Mouse (Mus musculus): ENCODE results near the gene Hnf1a.

The Hnf1a gene

DNA sequence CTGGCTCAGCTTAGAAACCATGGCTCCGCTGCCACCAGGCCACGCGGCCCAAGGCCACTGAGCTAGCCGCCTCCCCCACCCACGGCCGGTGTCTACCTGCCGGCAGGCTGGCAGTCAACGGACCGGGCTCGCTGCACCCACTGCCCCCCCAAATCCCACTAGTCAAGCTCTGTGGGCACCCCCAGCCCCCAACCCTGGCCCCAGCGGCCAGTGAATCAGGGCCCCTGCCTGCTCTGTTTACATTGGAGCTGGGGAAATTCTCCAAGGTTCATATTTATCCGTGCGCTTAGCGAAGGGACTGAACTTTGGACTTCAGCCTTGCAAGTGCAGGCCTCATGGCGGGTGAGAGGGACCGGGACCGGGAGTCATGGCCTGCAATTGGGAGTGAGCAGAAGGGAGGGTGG, at the start of gene Hnf1a:
Hnf1a (minus strand) TSS at position 271 of the 404 bp plus-strand sequence.
- DNase-seq, result no peak

DNA sequence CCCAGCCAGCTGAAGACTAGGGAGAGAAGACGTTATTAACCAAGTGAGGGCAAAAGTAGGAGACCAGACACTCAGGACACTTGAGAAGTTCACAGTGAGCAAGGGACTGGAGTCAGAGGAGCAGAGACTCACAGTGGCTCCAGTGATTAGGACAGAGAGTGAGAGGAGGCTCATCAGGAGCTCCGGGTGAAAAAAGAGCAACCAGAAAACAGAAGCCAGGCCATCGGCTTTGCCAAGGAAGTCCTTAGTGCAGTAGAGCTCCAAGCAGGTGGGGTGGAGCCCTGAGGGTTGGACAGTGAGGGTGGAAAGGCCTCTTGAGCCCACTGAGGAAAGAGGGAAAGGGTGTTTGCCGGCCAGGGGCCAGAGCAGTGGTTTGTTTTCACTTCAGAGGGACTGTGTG, 47.9 kb upstream of the Hnf1a start:
- no peak for DNase-seq

DNA sequence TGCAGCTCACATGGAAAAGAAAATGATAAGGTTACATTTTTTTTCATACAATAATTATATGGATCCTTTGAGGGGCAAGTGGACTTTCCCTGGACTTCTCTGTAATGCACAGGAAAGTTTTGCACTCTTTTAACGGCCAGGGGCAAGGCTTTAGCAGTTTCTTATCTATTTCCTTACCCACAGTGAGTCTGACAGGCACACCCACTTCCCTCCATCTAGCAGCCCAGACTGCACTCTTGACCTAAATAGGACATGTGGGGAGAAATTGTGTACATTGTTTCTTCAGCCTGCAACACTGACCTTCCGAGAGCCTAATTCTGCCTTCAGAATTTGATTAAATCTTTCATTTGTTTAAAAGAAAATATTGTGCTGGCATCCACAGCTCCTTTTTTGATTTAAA, 47.4 kb upstream of the Hnf1a start:
- no peak for DNase-seq

DNA sequence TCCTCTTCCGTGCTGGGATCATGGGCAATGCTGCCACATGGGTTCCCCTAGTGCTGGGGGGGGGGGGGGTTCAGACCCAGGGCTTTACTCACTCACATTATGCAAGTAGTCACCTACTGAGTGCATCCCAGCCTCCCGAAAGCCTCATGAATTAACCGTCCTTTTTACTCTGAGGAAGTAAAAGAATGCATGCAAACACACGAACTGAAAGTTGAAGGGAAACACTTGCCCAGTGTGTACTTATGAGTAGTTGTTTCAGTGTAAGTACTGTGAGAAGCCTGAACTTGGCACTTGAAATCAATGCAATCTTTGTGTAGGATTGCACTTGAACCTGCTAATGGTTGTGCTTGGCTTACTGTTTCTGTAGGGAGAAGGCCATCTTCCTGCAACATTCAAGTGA, 44.2 kb upstream of the Hnf1a start:
- no peak for DNase-seq

DNA sequence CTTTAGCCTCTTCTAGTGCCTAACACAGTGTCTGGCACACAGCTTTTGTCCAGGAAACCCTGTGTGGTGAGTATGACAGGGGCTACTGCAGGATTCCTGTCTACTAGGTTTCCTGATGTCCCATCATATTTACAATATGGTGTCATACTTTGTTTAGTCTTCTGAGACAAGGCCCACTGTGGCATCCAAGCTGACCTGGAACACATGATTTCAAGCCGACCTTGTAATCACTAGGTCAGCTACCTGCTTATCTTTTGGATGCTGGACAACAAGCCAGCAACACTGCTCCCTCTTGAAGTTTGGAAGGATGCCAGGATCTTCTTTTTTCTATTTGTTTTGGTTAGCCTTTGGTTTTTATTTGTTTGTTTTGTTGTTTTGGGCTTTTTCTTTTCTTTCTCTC, 43.7 kb upstream of the Hnf1a start:
- DNase-seq, result no peak

DNA sequence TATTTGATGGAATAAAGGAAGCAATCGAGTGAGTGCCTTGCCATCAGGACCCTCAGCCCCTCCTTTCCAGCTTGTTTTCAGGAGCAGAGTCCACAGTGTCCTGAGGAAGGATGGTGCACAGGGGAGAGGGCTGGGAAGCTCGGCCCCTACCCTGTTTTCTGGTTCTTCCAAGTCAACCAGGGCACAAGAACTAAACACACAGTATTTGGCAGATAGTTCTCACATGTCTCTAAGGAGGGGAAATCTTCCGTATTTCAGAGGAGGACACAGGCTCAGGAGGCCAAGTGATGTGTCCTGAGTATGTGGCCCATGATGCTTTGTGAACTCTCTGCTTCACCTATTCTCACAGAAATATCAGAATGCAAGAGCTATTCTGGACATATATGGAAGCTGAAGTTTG, 42.5 kb upstream of the Hnf1a start:
- DNase-seq, result no peak

DNA sequence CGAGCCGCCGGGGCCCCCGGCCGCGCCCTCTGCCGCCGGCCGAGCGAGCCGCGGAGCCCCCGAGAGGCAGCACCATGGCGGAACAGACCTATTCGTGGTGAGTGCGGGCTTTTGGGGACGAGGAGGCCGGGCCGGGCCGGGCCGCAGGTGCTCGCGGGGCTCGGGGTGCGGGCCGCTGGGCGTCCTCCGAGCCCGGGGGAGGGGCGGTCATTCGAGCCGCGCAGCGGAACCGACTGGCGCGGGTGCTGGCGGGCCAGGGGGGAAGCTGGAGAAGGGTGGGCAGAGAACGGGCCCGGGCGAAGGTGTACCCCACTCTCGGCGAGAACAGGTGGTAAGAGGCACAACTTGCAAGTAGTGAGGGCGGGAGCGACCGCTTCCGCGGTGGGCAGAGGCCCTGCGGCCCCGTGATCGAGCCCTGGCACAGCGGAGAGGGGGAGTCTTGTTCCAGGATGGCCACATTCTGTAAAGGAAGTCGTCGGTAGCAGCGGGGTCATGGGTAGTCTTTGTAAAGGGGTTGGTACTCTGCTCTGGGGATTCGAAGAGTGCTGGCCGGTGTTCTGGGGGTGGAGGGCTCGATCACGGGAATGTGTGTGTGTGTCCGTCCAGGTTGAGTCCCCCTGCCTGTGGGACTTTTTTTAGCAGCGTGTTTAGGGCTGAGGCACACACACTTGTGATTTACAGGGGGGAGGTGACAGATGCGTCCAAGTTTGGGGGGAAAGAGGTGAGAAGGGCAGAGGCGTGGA, 40.8 kb upstream of the Hnf1a start:
- peak; percentile 76 for DNase-seq

- DNase-seq, result no peak
Measured at GRCm38 (mm10) chr5:115011217-115011518, 40.3 kb upstream of the Hnf1a start.

GRCm38 (mm10) chr5:115010577-115011216, 39.8 kb upstream of the Hnf1a start, which contains the start of gene Sppl3:
TSS of gene Sppl3 (plus strand) at chr5:115011137.
- peak; percentile 100 for DNase-seq

DNA sequence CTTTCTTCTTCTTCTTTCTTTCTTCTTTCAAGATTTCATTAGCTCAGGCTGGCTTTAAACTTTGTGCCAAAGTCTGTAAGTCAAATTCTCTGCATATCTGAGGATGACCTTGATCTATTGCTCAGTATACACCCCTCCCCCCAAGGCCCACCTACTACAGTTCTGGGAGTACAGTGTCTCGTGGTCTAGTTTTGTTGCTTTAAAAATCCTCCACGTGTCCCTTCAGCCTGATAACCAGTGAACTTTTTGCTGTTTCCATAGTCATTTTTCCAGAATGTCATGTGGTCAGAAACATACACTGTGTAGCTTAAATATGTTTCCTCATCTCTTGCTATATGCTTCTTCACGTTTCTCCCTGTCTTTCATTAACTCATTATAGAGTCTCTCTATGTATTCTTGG, 39.1 kb upstream of the Hnf1a start:
- DNase-seq, result no peak

GRCm38 (mm10) chr5:115009143-115009542, 38.2 kb upstream of the Hnf1a start:
- no peak for DNase-seq

- no peak for DNase-seq
Measured at GRCm38 (mm10) chr5:115008307-115008706, 37.4 kb upstream of the Hnf1a start.

- DNase-seq, result no peak
Measured at GRCm38 (mm10) chr5:115007768-115008167, 36.9 kb upstream of the Hnf1a start.

- DNase-seq, result no peak
Measured at GRCm38 (mm10) chr5:115003224-115003873, 32.5 kb upstream of the Hnf1a start.

DNA sequence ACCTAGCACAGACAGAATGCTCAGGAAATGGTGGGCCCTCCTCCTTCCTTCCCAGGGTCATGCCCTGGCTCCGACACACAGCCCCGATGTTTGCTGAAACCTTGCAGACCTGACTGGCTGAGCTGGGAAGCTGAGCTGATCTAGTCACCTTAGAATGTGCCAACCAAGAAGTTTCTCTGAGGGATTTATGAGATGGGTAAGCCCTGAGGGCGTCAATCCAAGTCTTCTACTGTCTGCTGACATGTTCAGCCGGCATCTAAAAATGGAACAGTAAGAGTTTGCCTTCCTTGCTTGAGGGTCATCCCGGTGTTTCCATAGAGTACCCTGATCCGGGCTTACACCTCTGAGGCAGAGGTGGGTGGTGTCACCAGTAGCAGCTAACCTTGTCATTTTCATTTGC, 31.9 kb upstream of the Hnf1a start:
- DNase-seq, result no peak

- no peak for DNase-seq
Measured at GRCm38 (mm10) chr5:115001464-115001863, 30.6 kb upstream of the Hnf1a start.

DNA sequence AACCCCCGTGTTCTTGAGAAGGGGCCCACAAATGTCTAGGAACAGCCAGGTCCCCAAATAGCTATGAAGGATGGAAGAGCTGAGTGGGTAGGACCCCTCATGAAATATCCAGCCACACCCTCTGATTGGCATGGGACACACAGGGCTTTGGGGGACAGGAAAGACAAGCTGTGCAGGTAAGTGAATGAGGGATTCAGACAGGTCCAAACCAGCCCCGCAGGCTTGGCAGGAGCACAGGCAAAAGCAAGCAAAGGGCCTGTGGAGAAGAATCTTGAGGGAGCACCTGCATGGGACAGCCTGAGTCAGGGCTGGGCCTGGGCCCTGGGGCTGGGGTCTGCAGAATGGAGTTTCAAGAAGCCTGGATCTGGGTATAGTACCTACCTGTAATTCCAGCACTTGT, 29.6 kb upstream of the Hnf1a start:
- no peak for DNase-seq

- DNase-seq, result no peak
Measured at GRCm38 (mm10) chr5:114997327-114997726, 26.4 kb upstream of the Hnf1a start.

DNA sequence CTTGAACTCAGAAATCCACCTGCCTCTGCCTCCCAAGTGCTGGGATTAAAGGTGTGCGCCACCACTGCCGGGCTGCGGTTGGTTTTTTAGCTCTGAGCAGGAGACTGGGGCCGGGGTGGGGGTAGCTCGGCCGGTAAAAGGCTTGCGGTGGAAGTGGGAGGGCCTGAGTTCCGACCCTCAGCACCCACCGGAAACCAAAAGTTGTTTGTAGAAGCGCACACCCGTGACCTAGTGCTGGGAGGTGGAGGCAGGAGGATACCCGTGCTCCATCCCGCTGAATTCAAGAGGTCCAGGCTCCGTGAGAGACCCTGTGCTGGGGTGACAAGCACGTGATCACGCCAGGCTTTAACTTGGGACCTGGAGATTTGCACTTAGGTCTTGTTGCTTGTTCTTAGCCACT, 25.6 kb upstream of the Hnf1a start:
- DNase-seq, result peak; percentile 23

DNA sequence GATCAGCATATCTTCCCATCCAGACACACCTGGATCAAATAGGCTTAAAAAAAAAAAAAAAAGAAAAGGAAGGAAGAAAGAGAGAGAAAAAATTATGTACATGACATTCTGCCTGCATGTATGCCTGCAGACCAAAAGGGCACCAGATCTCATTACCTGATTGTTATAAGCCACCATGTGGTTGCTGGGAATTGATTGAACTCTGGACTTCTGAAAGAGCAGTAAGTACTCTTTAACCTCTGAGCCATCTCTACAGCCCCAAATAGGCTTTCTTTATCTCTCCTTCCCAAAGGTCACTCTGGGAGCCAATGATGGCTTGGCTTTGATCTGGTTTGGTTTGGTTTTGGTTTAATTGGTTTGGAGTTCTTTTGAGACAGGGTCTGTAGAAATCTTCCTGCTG, 14.2 kb upstream of the Hnf1a start:
- DNase-seq, result no peak

- DNase-seq, result no peak
Measured at GRCm38 (mm10) chr5:114982001-114982400, 11.1 kb upstream of the Hnf1a start.

- DNase-seq, result no peak
Measured at GRCm38 (mm10) chr5:114980122-114980748, 9.3 kb upstream of the Hnf1a start.

DNA sequence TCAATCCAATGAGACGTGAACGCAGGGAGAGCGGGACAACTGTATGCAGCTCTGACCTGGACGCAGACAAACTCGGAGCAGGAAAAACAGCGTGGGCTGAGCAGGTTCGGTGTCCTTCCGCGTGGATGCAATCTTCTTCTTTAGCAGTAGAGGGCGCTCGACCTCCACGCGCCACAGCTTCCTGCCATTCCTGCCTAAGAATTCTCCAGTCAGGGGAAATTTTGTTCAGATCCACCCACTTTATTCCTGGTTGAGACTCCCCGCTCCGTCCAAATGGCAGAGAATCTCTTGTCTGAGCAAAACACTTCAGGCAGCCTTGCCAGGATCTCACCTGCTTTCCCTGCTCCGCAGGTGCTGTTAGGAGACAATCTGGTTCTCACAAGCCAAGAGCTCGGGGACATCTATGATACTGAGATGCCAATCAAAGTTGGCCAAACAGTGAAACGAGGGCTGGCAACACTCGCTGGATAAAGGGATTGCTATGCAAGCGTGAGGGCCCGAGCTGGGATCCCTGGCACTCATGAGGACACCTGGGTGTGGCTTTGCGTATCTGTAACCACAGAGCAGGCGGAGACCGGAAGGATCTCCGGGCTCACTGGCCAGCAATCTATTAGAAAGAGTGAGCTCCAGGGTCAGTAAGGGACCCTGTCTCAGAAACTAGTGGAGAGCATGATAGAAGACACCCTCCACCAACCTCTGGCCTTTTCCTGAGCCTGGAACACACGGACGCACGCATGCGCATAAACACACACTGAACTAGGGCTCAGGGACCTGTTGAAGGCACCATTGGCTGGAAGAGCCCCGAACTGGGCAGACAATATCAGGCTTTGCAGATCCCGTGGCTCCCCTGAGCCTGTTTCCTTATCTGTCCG, 8.6 kb upstream of the Hnf1a start:
- peak; percentile 74 for DNase-seq
